Mouse (Mus musculus): ENCODE results near the gene Cdc42se1. TPM values are rescaled to one million over a fixed set of nuclear protein-coding genes. Genes with fewer than 3 reads are reported as not detected.

Cdc42se1 gene
- polyA plus RNA-seq, 1 experiment = not detected

DNA sequence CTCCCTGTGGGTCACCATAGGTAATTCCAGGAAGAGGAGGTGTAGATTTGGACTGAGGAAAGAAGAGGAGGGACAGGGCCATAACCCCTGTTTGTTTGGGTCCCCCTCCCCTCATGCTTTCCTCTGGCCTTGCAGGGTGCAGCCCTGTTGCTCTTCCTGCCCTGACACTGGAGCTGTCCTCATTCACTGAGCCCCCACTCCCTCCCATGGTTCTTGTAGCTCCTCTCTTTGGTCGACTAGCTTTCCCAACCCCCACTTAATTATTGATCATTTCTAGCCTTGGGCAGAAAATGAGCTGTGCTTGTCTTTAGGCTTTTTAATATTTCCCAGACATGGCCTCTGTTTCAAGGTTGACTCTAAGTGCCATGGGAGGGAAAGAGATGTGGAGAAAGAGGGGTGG lies 55.5 kb downstream of the Cdc42se1 start:
- Histone ChIP-seq H3K4me1 (ENCODE audit: control insufficient read depth, insufficient read depth, low read length) (peaks cover 15% of the 10 kb centered on the region), H3K4me3 (ENCODE audit: insufficient read depth, low read depth, low read length) (peak overlapping the region; percentile 16; the same call in 1 of the 2 replicates), H3K27ac (ENCODE audit: insufficient read depth, low read depth, low read length) (peak overlapping the region; percentile 41; the same call in 1 of the 2 replicates)
- TF ChIP-seq CTCF (IDR thresholded peaks at IDR 0.05; ENCODE audit: insufficient read depth, low read depth, low read length) (no peak), POLR2A (IDR thresholded peaks at IDR 0.05; ENCODE audit: insufficient read depth, low read depth, low read length) (no peak)
- 7% methylated on average over 1 of the region's 1 CpGs for WGBS

DNA sequence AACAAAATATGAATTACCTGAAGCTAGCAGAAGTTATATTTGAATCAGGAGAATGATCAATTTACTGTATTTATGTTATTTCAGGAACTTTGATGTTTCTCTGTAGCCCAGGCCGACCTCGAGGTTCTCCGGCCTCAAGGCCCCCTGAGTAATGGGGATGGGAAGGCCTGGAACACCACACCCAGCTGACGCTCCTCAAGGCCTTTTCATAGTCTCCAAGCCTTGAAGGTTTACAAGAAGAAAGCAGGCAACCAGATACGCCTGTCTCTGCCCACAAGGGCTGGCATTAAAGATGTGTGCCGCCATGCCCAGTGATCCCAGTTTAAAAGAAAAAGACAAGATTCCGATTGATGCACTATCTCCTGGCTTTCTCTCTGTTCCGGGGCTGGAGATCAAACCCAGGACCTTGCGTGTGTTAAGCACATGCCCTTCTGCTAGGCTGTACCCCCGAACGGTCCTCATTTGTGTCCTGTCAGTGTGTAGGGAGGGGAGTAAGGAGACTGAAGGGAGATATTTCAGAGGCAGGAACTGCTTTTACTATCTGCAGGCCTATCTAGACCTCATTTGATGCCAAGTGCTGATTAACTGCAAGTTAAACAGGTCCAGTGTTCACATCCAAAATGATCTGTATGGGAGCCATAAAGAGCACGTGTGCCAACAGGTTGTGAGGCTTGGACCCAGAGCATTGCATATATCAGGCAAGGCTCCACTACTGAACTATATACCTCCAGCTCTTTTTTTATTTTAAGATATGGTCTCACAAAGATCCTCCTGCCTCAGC lies 56.2 kb downstream of the Cdc42se1 start:
- TF ChIP-seq CTCF (IDR thresholded peaks at IDR 0.05; ENCODE audit: insufficient read depth, low read depth, low read length) = no peak
- Histone ChIP-seq H3K27ac (ENCODE audit: insufficient read depth, low read depth, low read length) (no peak overlapping the region), H3K4me3 (ENCODE audit: insufficient read depth, low read depth, low read length) (0 out of 2 replicates have a peak overlapping the region, but pooled peaks have one; percentile 1), H3K4me1 (ENCODE audit: control insufficient read depth, insufficient read depth, low read length) (peaks cover 15% of the 10 kb centered on the region)
- 85% methylated on average over 12 of the region's 12 CpGs for WGBS

DNA sequence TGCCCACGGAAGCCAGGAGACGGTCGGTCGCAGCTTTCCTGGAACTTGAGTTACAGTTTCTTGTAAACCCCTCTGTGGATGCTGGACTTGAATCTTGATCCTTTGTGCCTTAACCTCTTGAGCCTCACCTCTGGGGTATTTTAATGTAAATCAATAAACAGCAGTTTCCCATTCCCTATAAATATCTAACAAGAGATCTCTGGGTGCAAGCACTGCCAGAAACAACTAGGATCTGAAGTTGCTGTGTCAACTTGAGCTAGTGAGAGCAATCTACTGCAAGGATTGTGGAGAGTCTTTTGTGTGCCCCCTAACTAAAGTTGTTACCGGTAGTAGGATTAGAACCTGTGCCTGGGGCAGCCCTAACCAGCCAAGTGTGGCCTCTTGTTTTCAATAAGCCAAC lies 56.9 kb downstream of the Cdc42se1 start:
- no peak overlapping the region for H3K27ac ChIP-seq (ENCODE audit: insufficient read depth, low read depth, low read length)
- no peak for TF ChIP-seq POLR2A (IDR thresholded peaks at IDR 0.05; ENCODE audit: insufficient read depth, low read depth, low read length)
- no peak for TF ChIP-seq CTCF (IDR thresholded peaks at IDR 0.05; ENCODE audit: insufficient read depth, low read depth, low read length)
- peaks cover 15% of the 10 kb centered on the region for H3K4me1 ChIP-seq (ENCODE audit: control insufficient read depth, insufficient read depth, low read length)
- no peak overlapping the region for H3K4me3 ChIP-seq (ENCODE audit: insufficient read depth, low read depth, low read length)
- WGBS = 96% methylated on average over 5 of the region's 5 CpGs

Other genes with a start within 250 kb of the Cdc42se1 start
- 132 TPM in 1 of 2 replicates, not detected in the other for gene Zfp687, start 213.3 kb upstream of the Cdc42se1 start, polyA plus RNA-seq (2012; ENCODE audit: insufficient read depth, insufficient read length, low replicate concordance, missing spikeins)
- gene Psmd4, start 186.1 kb upstream of the Cdc42se1 start, polyA plus RNA-seq (2012; ENCODE audit: insufficient read depth, insufficient read length, low replicate concordance, missing spikeins) = 457 TPM in 1 of 2 replicates, not detected in the other
- gene Pip5k1a, start 121.8 kb upstream of the Cdc42se1 start, polyA plus RNA-seq (2012; ENCODE audit: insufficient read depth, insufficient read length, low replicate concordance, missing spikeins) = not detected in 2 replicates
- gene Vps72, start 117.7 kb upstream of the Cdc42se1 start, polyA plus RNA-seq (2012; ENCODE audit: insufficient read depth, insufficient read length, low replicate concordance, missing spikeins) = not detected in 2 replicates
- not detected in 2 replicates for gene Tmod4, start 104.3 kb upstream of the Cdc42se1 start, polyA plus RNA-seq (2012; ENCODE audit: insufficient read depth, insufficient read length, low replicate concordance, missing spikeins)
- not detected in 2 replicates for gene Scnm1, start 94.7 kb upstream of the Cdc42se1 start, polyA plus RNA-seq (2012; ENCODE audit: insufficient read depth, insufficient read length, low replicate concordance, missing spikeins)
- not detected in 2 replicates for gene Lysmd1, start 94.6 kb upstream of the Cdc42se1 start, polyA plus RNA-seq (2012; ENCODE audit: insufficient read depth, insufficient read length, low replicate concordance, missing spikeins)
- not detected in 2 replicates for gene Tnfaip8l2, start 86.4 kb upstream of the Cdc42se1 start, polyA plus RNA-seq (2012; ENCODE audit: insufficient read depth, insufficient read length, low replicate concordance, missing spikeins)
- not detected in 2 replicates for gene Sema6c, start 68.3 kb upstream of the Cdc42se1 start, polyA plus RNA-seq (2012; ENCODE audit: insufficient read depth, insufficient read length, low replicate concordance, missing spikeins)
- gene Gabpb2, start 10.8 kb upstream of the Cdc42se1 start, polyA plus RNA-seq (2012; ENCODE audit: insufficient read depth, insufficient read length, low replicate concordance, missing spikeins) = not detected in 2 replicates
- gene Mllt11, start 3.4 kb downstream of the Cdc42se1 start, polyA plus RNA-seq (2012; ENCODE audit: insufficient read depth, insufficient read length, low replicate concordance, missing spikeins) = not detected in 2 replicates
- gene Gm128, start 12.9 kb downstream of the Cdc42se1 start, polyA plus RNA-seq (2012; ENCODE audit: insufficient read depth, insufficient read length, low replicate concordance, missing spikeins) = not detected in 2 replicates
- gene Bnipl, start 22.5 kb downstream of the Cdc42se1 start, polyA plus RNA-seq (2012; ENCODE audit: insufficient read depth, insufficient read length, low replicate concordance, missing spikeins) = not detected in 2 replicates
- not detected in 2 replicates for gene Mindy1, start 52.6 kb downstream of the Cdc42se1 start, polyA plus RNA-seq (2012; ENCODE audit: insufficient read depth, insufficient read length, low replicate concordance, missing spikeins)
- gene Prune1, start 53.3 kb downstream of the Cdc42se1 start, polyA plus RNA-seq (2012; ENCODE audit: insufficient read depth, insufficient read length, low replicate concordance, missing spikeins) = not detected in 2 replicates
- gene Anxa9, start 78.4 kb downstream of the Cdc42se1 start, polyA plus RNA-seq (2012; ENCODE audit: insufficient read depth, insufficient read length, low replicate concordance, missing spikeins) = not detected in 2 replicates
- gene Cers2, start 86.1 kb downstream of the Cdc42se1 start, polyA plus RNA-seq (2012; ENCODE audit: insufficient read depth, insufficient read length, low replicate concordance, missing spikeins) = not detected in 2 replicates
- not detected in 2 replicates for gene Setdb1, start 128.5 kb downstream of the Cdc42se1 start, polyA plus RNA-seq (2012; ENCODE audit: insufficient read depth, insufficient read length, low replicate concordance, missing spikeins)
- not detected in 2 replicates for gene 4930558C23Rik, start 174.1 kb downstream of the Cdc42se1 start, polyA plus RNA-seq (2012; ENCODE audit: insufficient read depth, insufficient read length, low replicate concordance, missing spikeins)
- 258 TPM in 1 of 2 replicates, not detected in the other for gene Arnt, start 205.7 kb downstream of the Cdc42se1 start, polyA plus RNA-seq (2012; ENCODE audit: insufficient read depth, insufficient read length, low replicate concordance, missing spikeins)